Mouse (Mus musculus) brain, embryonic 14.5 days (tissue): Measurements from ENCODE around the gene Zfhx3. TPM values are rescaled to one million over a fixed set of nuclear protein-coding genes. Genes with fewer than 3 reads are reported as not detected.

ENCODE experiments used
- DNase-seq: peaks from one replicate; pipeline ENCODE4 v3.0.0-alpha.2; 2011; ENCODE audit warnings: low read depth
- CTCF ChIP-seq: fragments of 200-500 bp; IDR thresholded peaks from 2 replicates; pipeline ENCODE4 v1.5.1; 2012; ENCODE audit warnings: inconsistent platforms, mild to moderate bottlenecking, moderate library complexity, borderline replicate concordance; ENCODE audit not compliant: insufficient read depth, insufficient read length; ENCODE audit errors: extremely low read depth
- POLR2A ChIP-seq: fragments of 200-500 bp; IDR thresholded peaks from 2 replicates; pipeline ENCODE4 v1.6.1; 2012; ENCODE audit warnings: mild to moderate bottlenecking, inconsistent platforms, borderline replicate concordance; ENCODE audit not compliant: poor library complexity, insufficient read depth, insufficient read length, severe bottlenecking; ENCODE audit errors: extremely low read depth
- polyA plus RNA-seq: library from polyadenylated mRNA; depleted of rRNA; stranded (reverse); fragments of >200 nt; gene quantifications from 2 replicates; pipeline ENCODE4 v1.2.3, GENCODE M21; 2012

The Zfhx3 gene
- polyA plus RNA-seq, 1 experiment = 31.3 TPM

DNA sequence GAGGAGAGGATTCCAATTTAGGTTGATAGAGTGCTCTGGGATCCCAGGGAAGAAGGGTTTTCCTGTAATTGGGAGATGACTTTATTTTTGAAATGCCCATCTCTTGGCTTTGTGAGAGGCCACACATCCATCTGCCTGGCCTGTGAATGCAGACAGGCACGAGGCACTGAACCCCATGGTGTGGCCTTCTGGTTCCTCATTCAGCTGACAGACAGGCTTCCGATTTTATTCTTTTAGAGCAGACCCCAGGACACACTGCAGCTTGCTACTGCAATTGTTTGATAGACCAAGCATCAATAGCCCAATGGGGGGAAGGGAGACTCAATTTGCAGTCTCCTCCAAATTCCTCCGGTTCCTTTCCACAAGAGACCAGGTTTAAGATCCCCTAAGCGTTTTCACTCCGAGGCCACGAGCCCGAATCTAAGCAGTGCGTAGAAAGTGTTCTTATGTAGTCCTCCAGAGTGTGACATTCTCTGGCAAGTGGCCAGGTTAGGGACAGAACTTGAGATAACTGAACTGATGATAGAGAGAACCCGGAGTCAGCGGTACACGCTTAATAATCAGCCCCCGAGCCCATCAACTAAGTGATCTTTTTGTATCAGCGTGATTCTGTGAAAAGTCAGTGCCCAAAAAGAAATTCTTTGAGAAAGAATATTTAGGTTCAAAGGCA lies 275.9 kb downstream of the Zfhx3 start:
- DNase-seq = peak; percentile 77
- no peak for TF ChIP-seq POLR2A
- TF ChIP-seq CTCF = no peak

DNA sequence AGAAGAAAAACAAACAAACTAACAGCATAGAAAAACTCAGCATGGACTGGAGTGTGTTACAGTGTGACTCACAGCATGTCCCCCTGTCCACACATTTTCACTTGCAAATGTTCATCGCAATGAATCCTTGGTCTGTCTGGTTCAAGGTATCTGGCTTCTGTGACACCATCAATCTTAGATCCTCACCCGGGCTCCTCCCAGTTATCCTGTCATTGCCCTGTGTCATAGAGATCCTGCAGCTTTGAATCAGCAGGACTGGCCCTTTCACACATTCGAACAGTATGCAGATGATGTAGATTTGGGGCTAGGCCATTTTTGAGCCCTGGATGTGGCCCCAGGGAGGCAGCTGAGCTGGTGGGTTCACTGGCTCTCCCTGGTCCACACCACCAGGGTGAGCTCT lies 278.1 kb downstream of the Zfhx3 start:
- DNase-seq = no peak
- TF ChIP-seq CTCF (no peak), POLR2A (no peak)

- TF ChIP-seq CTCF (no peak), POLR2A (no peak)
- no peak for DNase-seq
Measured at GRCm38 (mm10) chr8:108222091-108222490, 279.6 kb downstream of the Zfhx3 start.

DNA sequence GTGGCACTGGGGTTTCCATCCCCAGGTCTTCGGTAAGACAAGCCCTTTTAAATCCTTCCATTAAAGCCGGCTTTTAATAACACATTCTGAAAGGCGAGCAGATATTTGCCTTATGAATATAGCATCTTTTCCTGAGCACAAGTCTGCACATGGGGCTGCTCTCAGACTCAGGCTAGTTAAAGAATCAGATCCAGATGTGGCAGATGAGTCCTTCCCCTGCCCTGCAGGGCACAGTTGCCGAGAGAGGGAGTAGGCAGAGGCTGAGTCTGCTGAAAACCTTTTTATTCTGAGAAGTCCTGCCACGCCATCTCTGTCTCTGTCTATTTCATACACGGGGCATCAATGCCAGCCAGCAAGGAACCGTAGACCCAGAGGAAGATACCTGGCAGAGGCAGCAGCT lies 289.9 kb downstream of the Zfhx3 start:
- no peak for TF ChIP-seq CTCF
- no peak for DNase-seq

GRCm38 (mm10) chr8:108234481-108234880 lies 292.0 kb downstream of the Zfhx3 start:
- DNase-seq = peak; percentile 16
- TF ChIP-seq CTCF = no peak
- TF ChIP-seq POLR2A = no peak

DNA sequence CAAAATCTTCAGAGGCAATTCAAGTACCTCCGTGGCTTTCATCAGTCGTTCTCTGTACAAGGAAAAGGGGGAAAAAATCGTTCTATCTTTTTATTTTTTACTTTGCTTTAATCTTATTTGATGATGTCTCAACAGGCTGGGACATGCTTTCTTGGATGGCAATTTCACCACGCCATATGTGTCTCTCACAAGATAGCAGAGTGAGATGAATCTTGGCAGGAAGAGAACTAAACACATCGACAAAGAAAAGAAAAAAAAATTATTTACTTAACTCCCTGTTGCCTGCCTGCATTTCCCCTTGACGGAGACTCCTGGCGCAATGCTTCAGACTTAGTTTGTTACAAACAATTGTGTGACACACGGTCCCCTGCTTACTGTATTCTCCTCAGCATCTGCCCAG lies 294.3 kb downstream of the Zfhx3 start:
- no peak for TF ChIP-seq POLR2A
- no peak for TF ChIP-seq CTCF
- DNase-seq = peak; percentile 85

- TF ChIP-seq CTCF = no peak
- no peak for TF ChIP-seq POLR2A
- no peak for DNase-seq
Measured at GRCm38 (mm10) chr8:108239531-108239930, 297.1 kb downstream of the Zfhx3 start.

GRCm38 (mm10) chr8:108241041-108241690 lies 298.7 kb downstream of the Zfhx3 start:
- no peak for TF ChIP-seq POLR2A
- TF ChIP-seq CTCF = no peak
- peak; percentile 39 for DNase-seq

DNA sequence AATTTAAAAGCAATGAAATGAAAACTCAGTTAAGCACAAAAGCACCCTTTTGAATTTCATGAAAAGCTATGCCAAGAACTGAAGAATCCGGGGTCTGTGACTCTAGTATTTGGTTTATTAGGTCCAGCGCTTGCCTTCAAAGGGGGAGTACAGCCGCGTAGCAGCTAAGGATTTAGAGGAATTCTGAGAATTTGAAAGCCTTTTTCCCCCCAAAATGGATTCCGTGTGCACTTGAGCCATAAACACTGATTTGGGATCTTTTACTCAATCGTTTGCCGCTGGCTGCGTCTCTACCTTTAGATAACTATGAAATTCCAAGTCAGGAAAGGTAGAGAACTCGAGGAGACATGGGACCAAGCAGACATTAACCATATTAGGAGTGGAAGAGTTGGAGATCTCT lies 300.8 kb downstream of the Zfhx3 start:
- TF ChIP-seq CTCF = no peak
- no peak for TF ChIP-seq POLR2A
- DNase-seq = peak; percentile 57

DNA sequence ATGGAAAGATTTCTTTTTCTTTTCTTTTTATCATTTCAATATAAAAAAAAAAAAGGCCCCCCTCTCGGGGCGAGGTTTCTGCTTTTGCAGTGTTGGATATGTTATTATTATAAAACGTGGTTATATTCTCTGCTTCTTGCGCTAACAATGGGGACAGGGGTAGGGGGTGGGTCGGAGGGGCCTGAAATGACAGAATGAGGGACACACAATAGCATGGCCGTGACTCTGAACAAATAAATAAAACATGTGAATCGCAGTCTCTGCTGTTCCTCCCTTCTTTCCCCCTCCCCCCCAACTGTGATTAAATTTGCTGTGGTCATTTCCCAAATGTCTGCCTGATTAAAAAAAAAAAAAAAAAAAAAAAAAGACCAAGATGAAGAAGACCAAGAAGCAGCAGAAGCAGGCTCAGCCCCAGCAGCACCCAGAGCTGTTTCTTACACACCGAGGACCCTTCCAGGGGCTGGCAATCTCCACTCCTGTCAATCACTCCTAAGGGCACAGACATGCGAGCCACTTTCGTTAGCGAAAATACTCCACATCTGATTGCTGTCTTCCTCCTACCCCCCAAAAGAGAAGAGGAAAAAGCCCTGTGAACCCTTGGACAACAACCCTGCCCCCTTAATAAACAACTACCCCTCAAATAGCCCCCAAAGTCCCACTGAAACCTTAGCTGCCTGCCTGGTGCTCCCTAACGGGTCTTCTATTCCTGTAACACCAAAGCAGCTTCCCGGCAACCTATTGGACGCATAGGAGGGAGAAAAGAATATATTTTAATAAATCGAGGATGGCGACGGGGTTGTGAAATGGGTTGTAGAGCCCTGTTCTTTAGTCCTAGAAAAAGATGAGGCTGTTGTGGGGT lies 302.4 kb downstream of the Zfhx3 start:
- peak; percentile 87 for DNase-seq
- TF ChIP-seq POLR2A (no peak), CTCF (no peak)

DNA sequence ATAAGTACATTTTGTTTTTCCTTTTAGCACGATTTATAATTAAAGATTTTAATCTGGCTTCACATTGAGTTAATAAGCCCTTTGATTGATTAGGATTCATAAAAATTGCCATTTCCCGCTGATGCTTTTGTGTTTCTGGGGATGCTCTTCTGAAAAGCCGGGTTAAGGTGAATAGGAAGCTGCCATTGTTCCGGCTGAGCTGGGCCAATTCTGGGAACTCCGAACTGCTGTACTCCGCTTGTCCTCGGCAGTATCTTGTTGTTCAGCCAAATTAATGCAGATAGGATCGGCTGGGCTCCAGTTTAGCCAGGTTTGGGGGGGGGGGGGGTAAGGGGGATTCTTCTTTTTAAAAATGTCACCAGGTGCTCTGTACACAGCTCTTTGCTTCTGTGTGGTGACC lies 303.1 kb downstream of the Zfhx3 start:
- DNase-seq = peak; percentile 76
- TF ChIP-seq POLR2A (no peak), CTCF (no peak)
